Mouse (Mus musculus) hindbrain, embryonic 13.5 days (tissue): ENCODE results near the gene Zfp362. TPM values are rescaled to one million over a fixed set of nuclear protein-coding genes. Genes with fewer than 3 reads are reported as not detected.
A peak's percentile ranks its signal among the peaks of the same experiment; 100 is the strongest.

ENCODE experiments used
- ATAC-seq: fragments of 200-750 bp; cut with Nextera tagmentation; 2 replicates; pipeline ENCODE4 v1.8.0; 2017; ENCODE audit warnings: moderate TSS enrichment; ENCODE audit not compliant: low FRiP score
- H3K27ac ChIP-seq: fragments of 300-500 bp; sonication (generic); 2 replicates; pipeline ENCODE4 v1.5.1; 2015; ENCODE audit warnings: inconsistent platforms, mild to moderate bottlenecking, moderate library complexity
- H3K27me3 ChIP-seq: fragments of 300-500 bp; sonication (generic); 2 replicates; pipeline ENCODE4 v1.6.1; 2015; ENCODE audit warnings: mild to moderate bottlenecking, inconsistent platforms
- H3K36me3 ChIP-seq: fragments of 300-500 bp; sonication (generic); 2 replicates; pipeline ENCODE4 v1.6.1; 2015; ENCODE audit warnings: mild to moderate bottlenecking, inconsistent platforms
- H3K4me1 ChIP-seq: fragments of 300-500 bp; sonication (generic); replicated peaks from 2 replicates; pipeline ENCODE4 v1.6.1; 2015; ENCODE audit warnings: inconsistent platforms
- H3K4me2 ChIP-seq: fragments of 300-500 bp; sonication (generic); 2 replicates; pipeline ENCODE4 v1.6.1; 2015; ENCODE audit warnings: inconsistent platforms, mild to moderate bottlenecking, moderate library complexity
- H3K4me3 ChIP-seq: fragments of 300-500 bp; sonication (generic); 2 replicates; pipeline ENCODE4 v1.5.1; 2015; ENCODE audit warnings: mild to moderate bottlenecking, inconsistent platforms
- H3K9ac ChIP-seq: fragments of 300-500 bp; sonication (generic); 2 replicates; pipeline ENCODE4 v1.6.1; 2015; ENCODE audit warnings: mild to moderate bottlenecking, inconsistent platforms
- H3K9me3 ChIP-seq: fragments of 300-500 bp; sonication (generic); 2 replicates; pipeline ENCODE4 v1.6.1; 2016; ENCODE audit warnings: inconsistent platforms
- WGBS: fragments of 180-500 bp; shearing (Covaris S2); methylation state at CpG from one replicate; pipeline ENCODE4 v1.1.7; 2015; 5-methylcytosine and 5-hydroxymethylcytosine counted together
- polyA plus RNA-seq: library from polyadenylated mRNA; unstranded; fragments of >200 nt; fragmentation: Nextera tagmentation; extraction: Ambion mirVana; gene quantifications from 2 replicates; pipeline ENCODE4 v1.2.1, GENCODE M21; 2015

Gene Zfp362
- 36.9 and 39.0 TPM in 2 replicates for polyA plus RNA-seq

DNA sequence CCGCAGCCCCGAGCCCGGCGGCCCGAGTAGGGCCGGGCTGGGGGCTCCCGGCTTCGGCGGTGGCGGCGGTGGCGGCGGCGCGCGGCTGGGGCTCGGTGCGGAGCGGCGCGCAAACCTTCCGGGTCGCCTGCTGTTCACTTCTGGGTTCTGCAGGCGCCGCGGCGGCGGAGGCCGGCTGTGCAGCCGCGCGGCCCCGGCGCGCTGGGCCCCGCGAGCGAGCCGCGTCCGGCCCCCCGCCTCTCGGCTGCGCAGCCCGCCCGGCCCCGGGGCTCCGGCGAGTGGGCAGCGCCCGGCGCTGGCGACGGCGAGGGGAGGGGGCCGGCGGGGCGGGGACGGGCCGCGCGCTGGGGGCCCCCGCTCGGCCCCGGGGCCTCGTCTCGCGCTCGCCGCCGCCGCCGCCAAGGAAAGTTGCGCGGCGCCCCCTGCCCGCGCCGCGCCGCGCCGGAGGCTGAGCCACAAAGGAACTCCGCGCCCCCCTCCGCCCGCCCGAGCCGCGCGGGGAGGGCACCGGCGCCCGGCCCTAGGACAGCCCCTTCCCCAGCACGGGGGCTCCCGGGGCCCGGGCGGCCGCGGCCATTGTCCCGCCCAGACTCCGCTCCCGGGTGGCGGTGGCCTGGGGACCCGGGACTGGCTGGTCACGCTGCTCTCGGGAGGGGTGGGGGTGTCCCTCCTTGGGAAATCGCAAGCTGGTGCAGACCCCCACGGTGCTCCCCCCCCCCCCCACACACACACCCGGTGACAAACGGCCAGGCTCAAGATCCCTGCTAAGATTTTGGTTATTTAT lies at the start of gene Zfp362:
Zfp362 (minus strand) TSS at position 3 of the 784 bp plus-strand sequence.
- Histone ChIP-seq H3K9me3 (no peaks in the 10 kb centered on the region), H3K4me1 (peaks cover 49% of the 10 kb centered on the region), H3K4me3 (peak within 1 kb of the TSS; percentile 87), H3K9ac (peak within 1 kb of the TSS; percentile 99), H3K27ac (peak within 1 kb of the TSS; percentile 98), H3K27me3 (no peaks in the 10 kb centered on the region), H3K4me2 (peak within 1 kb of the TSS; percentile 99), H3K36me3 (no peaks in the 10 kb centered on the region)
- peak; percentile 43 for ATAC-seq
- WGBS = under 1% methylated on average over 60 of the region's 111 CpGs

DNA sequence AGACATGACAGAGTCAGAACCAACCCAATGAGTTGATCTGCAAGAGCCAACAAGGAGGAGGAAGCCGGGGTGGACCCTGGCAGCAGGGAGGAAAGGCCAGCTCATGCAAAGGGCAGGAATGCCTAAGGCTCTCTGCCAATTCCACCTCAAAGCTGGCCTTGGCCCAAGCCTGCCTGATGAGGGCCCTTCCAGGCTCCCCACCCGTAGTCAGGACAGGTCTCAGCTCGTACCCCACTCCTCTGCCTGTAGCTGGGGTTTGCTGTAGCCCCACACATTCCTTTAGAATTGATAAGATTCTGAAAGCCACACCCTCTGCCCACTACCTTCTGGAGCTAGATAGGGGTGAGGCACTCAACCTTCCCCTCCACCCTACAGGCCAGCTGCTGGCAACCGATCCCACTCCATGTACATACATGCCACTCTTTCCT lies 49.8 kb upstream of the Zfp362 start:
- H3K9ac ChIP-seq = no peak overlapping the region
- ATAC-seq = no peak
- WGBS = 82% methylated on average over 4 of the region's 4 CpGs
- no peak overlapping the region for H3K4me3 ChIP-seq
- no peaks in the 10 kb centered on the region for H3K36me3 ChIP-seq
- no peaks in the 10 kb centered on the region for H3K9me3 ChIP-seq
- no peak overlapping the region for H3K27ac ChIP-seq
- H3K27me3 ChIP-seq = no peaks in the 10 kb centered on the region
- 0 out of 2 replicates have a peak, but pooled peaks cover 7% of the 10 kb centered on the region for H3K4me1 ChIP-seq
- no peak overlapping the region for H3K4me2 ChIP-seq

DNA sequence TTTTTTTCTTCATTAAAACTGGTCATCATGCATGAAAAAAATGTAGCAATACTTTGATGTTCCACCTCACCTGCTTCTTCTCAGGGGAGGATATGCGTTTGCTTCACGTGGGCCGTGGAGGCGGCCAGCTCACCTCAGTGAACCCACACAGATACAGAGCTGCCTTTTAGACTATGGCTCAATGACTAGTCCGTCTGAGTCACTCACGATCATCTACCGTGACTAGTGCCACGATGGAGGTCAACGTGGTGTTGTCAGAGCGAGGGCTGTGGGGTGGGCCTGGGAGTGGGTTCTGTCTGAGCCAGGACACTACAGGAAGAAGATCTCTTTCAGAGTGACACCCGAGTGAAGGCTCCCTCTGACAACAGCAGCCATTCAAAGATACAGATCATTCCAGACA lies 47.3 kb upstream of the Zfp362 start:
- H3K27me3 ChIP-seq = no peaks in the 10 kb centered on the region
- H3K36me3 ChIP-seq = no peaks in the 10 kb centered on the region
- H3K27ac ChIP-seq = no peak overlapping the region
- no peak overlapping the region for H3K4me3 ChIP-seq
- WGBS = 74% methylated on average over 11 of the region's 11 CpGs
- H3K4me1 ChIP-seq = 0 out of 2 replicates have a peak, but pooled peaks cover 7% of the 10 kb centered on the region
- H3K9ac ChIP-seq = no peak overlapping the region
- ATAC-seq = no peak
- H3K4me2 ChIP-seq = no peak overlapping the region
- no peaks in the 10 kb centered on the region for H3K9me3 ChIP-seq

DNA sequence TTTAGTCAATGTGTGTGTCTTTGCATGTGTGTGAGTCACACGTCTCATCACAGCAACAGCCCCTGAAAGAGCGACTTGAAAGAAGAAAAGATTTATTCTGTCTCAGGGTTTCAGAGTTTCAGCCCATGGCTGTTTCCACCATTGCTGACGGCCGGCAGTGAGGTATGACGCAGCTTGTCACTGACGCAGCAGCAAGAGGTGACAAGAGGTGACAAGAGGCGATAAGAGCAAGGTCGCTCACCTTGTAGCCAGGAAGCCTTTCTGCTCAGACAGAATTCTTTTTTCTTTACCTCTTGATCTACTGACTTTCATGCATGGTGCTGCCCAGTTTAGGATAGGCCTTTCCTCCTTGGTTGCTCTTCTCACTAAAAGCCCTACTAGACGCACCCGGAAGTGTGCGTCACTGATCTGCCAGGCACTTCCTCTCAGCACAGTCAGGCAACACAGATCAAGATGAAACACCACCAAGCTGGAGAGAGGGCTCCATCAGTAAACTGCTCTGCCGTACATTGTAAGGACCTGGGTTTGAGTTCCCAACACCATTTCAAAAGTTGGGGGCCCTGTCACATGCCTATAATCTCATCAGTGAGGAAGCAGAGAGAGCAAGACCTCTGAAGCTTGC lies 46.5 kb upstream of the Zfp362 start:
- 90% methylated on average over 12 of the region's 12 CpGs for WGBS
- no peak for ATAC-seq

GRCm38 (mm10) chr4:128849686-128850085 lies 43.8 kb upstream of the Zfp362 start:
- no peaks in the 10 kb centered on the region for H3K27me3 ChIP-seq
- H3K4me2 ChIP-seq = no peak overlapping the region
- no peak overlapping the region for H3K27ac ChIP-seq
- no peaks in the 10 kb centered on the region for H3K9me3 ChIP-seq
- WGBS = 83% methylated on average over 7 of the region's 7 CpGs
- no peak overlapping the region for H3K9ac ChIP-seq
- no peaks in the 10 kb centered on the region for H3K36me3 ChIP-seq
- peaks cover 10% of the 10 kb centered on the region; the same call in 1 of the 2 replicates for H3K4me1 ChIP-seq
- ATAC-seq = no peak
- no peak overlapping the region for H3K4me3 ChIP-seq

More for the DNA sequence above, 46.5 kb upstream of the Zfp362 start:
- Histone ChIP-seq H3K9me3 (no peaks in the 10 kb centered on the region), H3K9ac (no peak overlapping the region), H3K4me2 (no peak overlapping the region), H3K36me3 (no peaks in the 10 kb centered on the region), H3K4me3 (no peak overlapping the region), H3K27ac (no peak overlapping the region), H3K27me3 (no peaks in the 10 kb centered on the region), H3K4me1 (0 out of 2 replicates have a peak, but pooled peaks cover 2% of the 10 kb centered on the region)

DNA sequence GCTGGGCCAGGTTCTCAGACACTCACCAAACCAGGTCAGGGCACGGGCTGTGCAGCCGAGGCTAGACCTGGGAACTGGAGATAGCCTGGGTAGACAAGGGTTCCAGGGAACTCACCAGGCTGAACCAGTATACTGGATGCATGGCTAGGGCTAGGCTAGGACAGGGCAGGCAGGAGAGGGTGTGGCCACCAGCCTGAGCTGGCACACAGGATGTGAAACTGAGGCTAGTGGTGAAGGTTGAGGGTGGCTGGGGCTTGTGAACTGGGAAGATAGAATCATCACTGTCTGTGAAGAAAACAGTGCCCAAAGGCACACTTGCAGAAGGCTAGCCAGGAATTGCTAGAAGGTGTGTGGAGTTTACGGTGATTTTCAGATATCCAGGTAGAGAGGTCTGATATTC lies 43.1 kb upstream of the Zfp362 start:
- Histone ChIP-seq H3K4me2 (no peak overlapping the region), H3K27me3 (no peaks in the 10 kb centered on the region), H3K4me3 (no peak overlapping the region), H3K36me3 (no peaks in the 10 kb centered on the region), H3K9me3 (no peaks in the 10 kb centered on the region), H3K9ac (0 out of 2 replicates have a peak overlapping the region, but pooled peaks have one; percentile 29), H3K27ac (no peak overlapping the region), H3K4me1 (peaks cover 16% of the 10 kb centered on the region; the same call in 1 of the 2 replicates)
- no peak for ATAC-seq
- WGBS = 90% methylated on average over 3 of the region's 3 CpGs

GRCm38 (mm10) chr4:128845367-128845973 lies 39.6 kb upstream of the Zfp362 start:
- peaks cover 25% of the 10 kb centered on the region for H3K4me1 ChIP-seq
- no peak overlapping the region for H3K4me3 ChIP-seq
- WGBS = 68% methylated on average over 12 of the region's 12 CpGs
- H3K9ac ChIP-seq = no peak overlapping the region
- H3K27me3 ChIP-seq = no peaks in the 10 kb centered on the region
- H3K4me2 ChIP-seq = no peak overlapping the region
- H3K36me3 ChIP-seq = no peaks in the 10 kb centered on the region
- no peak for ATAC-seq
- H3K9me3 ChIP-seq = no peaks in the 10 kb centered on the region
- 0 out of 2 replicates have a peak overlapping the region, but pooled peaks have one; percentile 30 for H3K27ac ChIP-seq

DNA sequence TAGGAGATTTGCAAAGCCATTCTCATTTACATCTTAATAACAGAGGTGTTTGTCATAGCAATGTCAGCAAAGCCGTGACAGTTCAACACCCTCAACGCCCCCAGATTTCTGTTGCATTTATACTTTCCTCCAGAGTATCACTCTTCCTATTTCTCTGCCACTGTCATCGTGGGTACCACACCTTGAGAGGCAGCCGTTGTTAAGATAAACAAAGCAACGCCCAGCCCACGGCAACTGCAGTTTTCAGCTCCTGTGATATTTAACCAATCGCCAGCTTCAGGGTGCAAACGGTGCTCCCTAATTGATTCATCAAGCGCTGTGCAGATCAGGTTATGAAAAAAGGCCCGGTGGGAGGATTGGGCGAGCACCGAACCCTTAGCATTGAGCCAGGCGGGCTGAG lies 38.7 kb upstream of the Zfp362 start:
- no peak for ATAC-seq
- Histone ChIP-seq H3K4me2 (no peak overlapping the region), H3K4me3 (no peak overlapping the region), H3K27me3 (no peaks in the 10 kb centered on the region), H3K36me3 (no peaks in the 10 kb centered on the region), H3K27ac (0 out of 2 replicates have a peak overlapping the region, but pooled peaks have one; percentile 40), H3K9ac (no peak overlapping the region), H3K9me3 (no peaks in the 10 kb centered on the region), H3K4me1 (peaks cover 34% of the 10 kb centered on the region)
- WGBS = 42% methylated on average over 13 of the region's 13 CpGs

GRCm38 (mm10) chr4:128841259-128841658 lies 35.4 kb upstream of the Zfp362 start:
- Histone ChIP-seq H3K36me3 (no peaks in the 10 kb centered on the region), H3K9me3 (no peaks in the 10 kb centered on the region), H3K4me3 (no peak overlapping the region), H3K9ac (no peak overlapping the region), H3K4me2 (no peak overlapping the region), H3K4me1 (peaks cover 44% of the 10 kb centered on the region), H3K27me3 (no peaks in the 10 kb centered on the region), H3K27ac (no peak overlapping the region)
- ATAC-seq = no peak
- WGBS = 25% methylated on average over 8 of the region's 8 CpGs

- WGBS = 57% methylated on average over 16 of the region's 16 CpGs
- Histone ChIP-seq H3K4me1 (peaks cover 38% of the 10 kb centered on the region), H3K27ac (peak overlapping the region; percentile 69), H3K4me3 (no peak overlapping the region), H3K9ac (no peak overlapping the region), H3K9me3 (no peaks in the 10 kb centered on the region), H3K4me2 (no peak overlapping the region), H3K27me3 (no peaks in the 10 kb centered on the region), H3K36me3 (no peaks in the 10 kb centered on the region)
- ATAC-seq = no peak; the same call in 1 of the 2 replicates
Measured at GRCm38 (mm10) chr4:128839811-128840738, 34.2 kb upstream of the Zfp362 start.

DNA sequence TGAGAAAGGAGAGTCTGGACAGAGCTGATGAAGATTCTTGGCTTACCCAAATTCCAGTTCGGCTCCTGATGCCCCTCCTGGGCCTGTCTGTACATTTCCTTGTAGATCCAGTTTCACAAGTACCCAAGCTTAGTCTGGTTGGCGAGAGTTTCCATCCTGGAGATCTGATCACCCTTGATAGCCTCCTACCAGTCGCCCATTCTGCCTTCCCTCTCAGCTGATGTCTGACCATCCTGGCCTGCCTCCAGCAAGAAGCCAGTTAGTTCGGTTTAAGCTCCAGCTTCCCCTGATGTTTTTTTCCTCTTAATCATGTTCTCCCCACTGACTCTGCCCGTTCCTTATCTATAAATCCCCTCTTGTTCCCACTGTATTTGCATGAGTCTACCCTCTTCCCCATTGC lies 32.4 kb upstream of the Zfp362 start:
- peaks cover 28% of the 10 kb centered on the region for H3K4me1 ChIP-seq
- no peaks in the 10 kb centered on the region for H3K27me3 ChIP-seq
- no peak overlapping the region for H3K9ac ChIP-seq
- H3K36me3 ChIP-seq = no peaks in the 10 kb centered on the region
- no peak overlapping the region for H3K4me2 ChIP-seq
- peak overlapping the region; percentile 53; the same call in 1 of the 2 replicates for H3K27ac ChIP-seq
- WGBS = 73% methylated on average over 5 of the region's 5 CpGs
- H3K9me3 ChIP-seq = no peaks in the 10 kb centered on the region
- H3K4me3 ChIP-seq = no peak overlapping the region
- no peak for ATAC-seq
